Mouse (Mus musculus): ENCODE data around the gene Ppp6r1.

The Ppp6r1 gene

GRCm38 (mm10) chr7:4658128-4658907, 501 bp downstream of the Ppp6r1 start:
- no peak for DNase-seq (ENCODE audit: low read depth, low spot score)

- no peak for DNase-seq (ENCODE audit: low read depth, low spot score)
Observed at GRCm38 (mm10) chr7:4657521-4658127, 1.2 kb downstream of the Ppp6r1 start.

GRCm38 (mm10) chr7:4656818-4657217, 2.0 kb downstream of the Ppp6r1 start:
- no peak for DNase-seq (ENCODE audit: low read depth, low spot score)

- no peak for DNase-seq (ENCODE audit: low read depth, low spot score)
Observed at GRCm38 (mm10) chr7:4655916-4656315, 2.9 kb downstream of the Ppp6r1 start.

GRCm38 (mm10) chr7:4655393-4655792, 3.4 kb downstream of the Ppp6r1 start:
- no peak for DNase-seq (ENCODE audit: low read depth, low spot score)

DNA sequence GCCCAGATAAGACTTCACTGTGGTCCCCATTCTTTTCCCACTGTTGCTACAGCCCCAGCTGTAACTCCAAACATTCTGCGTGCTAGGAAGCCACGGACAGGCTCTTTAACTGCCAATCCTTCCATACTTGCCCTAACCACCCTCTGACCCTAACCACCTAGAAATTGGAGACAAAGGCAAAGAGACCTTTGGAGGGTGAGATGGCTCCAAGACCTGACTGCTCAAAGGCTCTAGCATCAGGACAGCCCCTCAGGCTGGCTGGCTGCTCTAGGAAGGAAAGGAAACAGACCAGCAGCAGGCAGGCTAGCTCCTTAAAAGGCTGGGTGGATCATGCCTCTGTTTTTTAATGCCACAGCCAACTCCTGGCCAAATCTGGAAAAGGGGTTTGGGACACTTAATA, 4.6 kb downstream of the Ppp6r1 start:
- no peak for DNase-seq (ENCODE audit: low read depth, low spot score)

DNA sequence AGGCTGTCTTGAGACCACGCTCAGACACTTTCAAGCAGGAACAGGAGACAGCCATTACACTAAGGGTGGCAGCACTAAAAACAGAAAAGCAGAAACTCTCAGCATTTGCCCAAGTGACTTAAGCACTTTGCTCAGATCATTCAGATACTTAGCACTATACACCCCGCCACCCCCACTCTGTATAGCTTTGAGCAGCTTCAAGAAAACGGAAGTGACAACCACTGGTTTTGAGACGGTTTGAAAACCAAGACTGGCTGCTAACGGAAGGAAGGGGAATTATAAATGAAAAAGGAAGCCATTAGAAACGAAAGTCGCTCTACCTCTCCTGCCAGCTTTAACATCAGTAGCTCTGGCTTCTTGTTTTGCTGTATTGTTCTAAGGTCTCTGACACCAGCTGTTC, 5.0 kb downstream of the Ppp6r1 start:
- no peak for DNase-seq (ENCODE audit: low read depth, low spot score)

DNA sequence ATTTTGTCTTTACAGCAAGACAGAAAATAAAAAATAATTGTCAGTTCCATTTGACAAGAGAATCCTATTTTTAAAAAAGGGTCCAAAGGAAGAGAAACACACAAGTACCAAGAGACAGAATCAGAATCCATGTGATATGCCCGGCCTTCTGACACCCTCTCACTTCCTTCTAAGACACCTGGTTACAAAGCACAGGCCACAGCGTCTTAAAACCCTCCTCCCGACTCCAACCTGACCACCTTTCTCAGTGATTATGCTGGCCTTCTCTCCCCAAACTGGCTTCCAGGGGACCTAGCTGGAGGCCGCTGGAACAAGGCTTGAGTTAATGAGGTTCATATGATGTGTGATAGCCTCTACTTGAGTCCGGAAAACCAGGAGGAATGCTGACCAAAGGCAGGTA, 5.5 kb downstream of the Ppp6r1 start:
- no peak for DNase-seq (ENCODE audit: low read depth, low spot score)

DNA sequence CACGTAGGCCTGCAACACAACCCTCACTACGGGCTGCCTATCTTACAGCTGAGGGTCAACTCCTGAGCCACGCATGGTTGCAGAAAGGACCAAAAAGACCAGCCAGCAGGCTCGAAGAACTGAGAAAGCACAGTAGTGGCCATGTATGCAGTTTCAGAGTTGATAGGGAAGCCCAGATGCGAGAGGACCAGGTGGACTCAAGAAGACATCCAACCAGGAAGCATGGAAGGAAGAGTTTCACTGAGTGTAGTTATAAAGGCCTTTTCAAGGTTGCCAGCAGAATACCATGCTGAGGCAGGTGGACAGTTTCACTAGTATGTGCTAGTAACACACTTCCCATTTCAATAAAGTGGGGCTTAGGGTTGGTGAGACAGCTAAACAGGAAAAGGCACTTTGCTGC, 6.1 kb downstream of the Ppp6r1 start:
- no peak for DNase-seq (ENCODE audit: low read depth, low spot score)

DNA sequence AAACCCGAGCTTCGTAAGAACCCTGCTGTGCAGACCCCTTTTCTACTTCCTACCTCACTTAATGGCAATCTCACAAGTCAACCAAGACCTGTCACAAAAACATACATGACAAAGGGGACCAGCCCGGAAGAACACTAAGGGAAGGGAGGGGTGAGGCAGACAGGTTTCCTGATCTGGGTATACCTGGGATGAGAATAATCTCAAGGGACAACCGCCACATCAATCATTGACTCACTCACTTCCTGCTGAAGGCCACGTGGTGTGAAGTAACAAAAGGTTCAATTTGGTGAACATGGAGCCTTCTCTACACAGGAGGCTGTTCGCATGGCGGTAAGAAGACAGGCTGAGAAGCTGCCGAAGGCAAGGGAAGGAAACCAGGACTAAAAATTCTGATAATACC, 7.2 kb downstream of the Ppp6r1 start:
- DNase-seq (ENCODE audit: low read depth, low spot score), result no peak

- no peak for DNase-seq (ENCODE audit: low read depth, low spot score)
Observed at GRCm38 (mm10) chr7:4647992-4648391, 10.8 kb downstream of the Ppp6r1 start.

DNA sequence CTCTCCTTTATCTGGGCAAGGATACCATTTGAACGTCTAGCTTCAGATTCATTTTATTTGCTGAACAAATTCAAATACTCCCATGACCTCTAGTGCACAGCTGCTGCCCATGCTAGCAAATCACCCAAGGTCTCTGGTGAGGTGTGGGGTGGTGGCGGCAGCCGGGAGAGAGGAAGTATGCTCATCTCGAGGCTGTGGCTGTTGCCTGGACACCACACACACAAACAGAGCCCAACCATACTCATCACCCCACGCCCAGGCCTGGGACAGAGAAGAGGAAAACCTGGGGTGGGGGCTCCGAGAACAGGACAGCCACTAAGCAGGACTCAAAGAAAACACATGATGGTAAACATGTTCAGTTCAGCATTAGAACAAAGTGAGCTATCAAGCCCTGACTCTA, 11.5 kb downstream of the Ppp6r1 start:
- DNase-seq (ENCODE audit: low read depth, low spot score), result no peak

DNA sequence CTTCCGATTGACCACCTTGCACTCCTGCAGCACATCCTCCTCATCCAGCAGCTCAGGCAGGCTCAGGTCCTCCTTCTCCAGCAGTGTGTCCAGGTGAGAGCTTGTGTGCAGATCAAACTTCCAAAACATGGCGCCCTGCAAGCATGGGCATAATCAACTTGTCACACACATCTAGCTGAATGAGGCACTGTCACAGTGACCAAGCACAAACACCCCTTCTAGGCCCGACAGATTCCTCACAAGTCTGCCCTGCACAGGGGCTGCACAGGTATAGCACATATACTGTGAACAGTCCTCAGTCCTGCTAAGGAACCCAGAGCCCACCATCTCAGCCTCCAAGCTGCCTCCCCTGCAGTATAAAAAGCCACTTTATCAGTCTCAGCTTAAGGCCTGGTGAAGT, 12.0 kb downstream of the Ppp6r1 start:
- DNase-seq (ENCODE audit: low read depth, low spot score), result no peak

GRCm38 (mm10) chr7:4643225-4643624, 15.6 kb downstream of the Ppp6r1 start:
- no peak for DNase-seq (ENCODE audit: low read depth, low spot score)

DNA sequence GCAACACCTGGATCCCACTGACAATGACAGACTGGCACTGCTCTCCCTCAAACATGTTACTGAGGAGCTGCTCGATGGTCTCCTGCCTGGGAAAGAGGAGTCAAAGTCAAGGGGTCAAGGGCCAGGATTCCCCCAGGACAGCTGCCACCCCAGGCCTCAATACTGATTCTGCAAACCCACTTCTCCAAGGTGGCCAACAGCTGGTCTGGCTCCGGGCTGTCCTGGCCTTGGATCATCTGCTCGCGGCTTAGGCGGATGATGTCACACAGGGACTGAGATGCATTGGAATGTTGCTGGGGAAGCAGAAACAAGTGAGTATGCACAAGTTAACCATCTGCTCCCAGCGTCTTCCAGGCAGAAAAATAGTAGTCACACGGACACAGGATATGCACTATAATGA, 16.9 kb downstream of the Ppp6r1 start:
- no peak for DNase-seq (ENCODE audit: low read depth, low spot score)

GRCm38 (mm10) chr7:4641155-4641554, 17.7 kb downstream of the Ppp6r1 start:
- DNase-seq (ENCODE audit: low read depth, low spot score), result no peak

- no peak for DNase-seq (ENCODE audit: low read depth, low spot score)
Observed at GRCm38 (mm10) chr7:4636179-4636578, 22.6 kb downstream of the Ppp6r1 start.

DNA sequence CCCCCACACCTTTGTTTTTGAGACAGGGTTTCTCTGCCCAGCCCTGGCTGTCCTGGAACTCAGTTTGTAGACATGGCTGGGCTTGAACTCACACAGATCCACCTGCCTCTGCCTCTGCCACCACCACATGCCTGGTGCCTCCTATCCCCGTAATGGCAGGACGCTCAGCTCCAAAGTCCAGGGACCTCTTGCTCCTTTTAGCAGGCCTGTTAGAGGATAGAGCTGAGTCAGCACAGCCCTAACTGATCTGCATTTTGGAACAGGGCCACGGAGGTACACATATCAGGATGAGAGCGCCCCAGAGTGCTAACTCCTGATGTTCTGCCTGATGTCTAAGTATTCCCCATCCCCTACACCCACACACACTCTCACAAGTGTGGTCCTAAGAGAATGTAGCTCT, 27.8 kb downstream of the Ppp6r1 start, which contains the start of gene Tmem86b:
Tmem86b (minus strand) TSS at position 392 of the 400 bp plus-strand sequence.
- no peak for DNase-seq (ENCODE audit: low read depth, low spot score)

GRCm38 (mm10) chr7:4630198-4630597, 28.6 kb downstream of the Ppp6r1 start:
- DNase-seq (ENCODE audit: low read depth, low spot score), result no peak

- no peak for DNase-seq (ENCODE audit: low read depth, low spot score)
Observed at GRCm38 (mm10) chr7:4629586-4629985, 29.2 kb downstream of the Ppp6r1 start.

DNA sequence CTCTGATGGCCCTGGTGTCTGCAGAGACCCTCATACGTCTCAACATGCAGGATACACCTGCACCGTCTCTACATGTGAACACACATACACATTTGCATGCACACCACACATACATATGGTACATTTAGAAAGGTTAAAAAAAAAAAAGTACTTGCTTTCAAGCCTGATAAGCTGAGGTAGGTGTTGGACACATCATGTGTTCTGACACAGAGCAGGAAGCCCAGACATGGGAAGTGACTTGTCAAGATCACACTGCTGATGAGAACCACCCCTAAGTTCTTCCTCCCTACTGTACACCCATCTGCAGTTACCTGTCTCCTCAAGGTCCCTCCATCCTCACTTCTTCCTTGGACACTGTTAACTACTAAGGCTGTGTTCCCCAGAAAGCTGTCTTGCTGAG, 32.9 kb downstream of the Ppp6r1 start:
- DNase-seq (ENCODE audit: low read depth, low spot score), result no peak

- no peak for DNase-seq (ENCODE audit: low read depth, low spot score)
Observed at GRCm38 (mm10) chr7:4624343-4624742, 34.5 kb downstream of the Ppp6r1 start.

DNA sequence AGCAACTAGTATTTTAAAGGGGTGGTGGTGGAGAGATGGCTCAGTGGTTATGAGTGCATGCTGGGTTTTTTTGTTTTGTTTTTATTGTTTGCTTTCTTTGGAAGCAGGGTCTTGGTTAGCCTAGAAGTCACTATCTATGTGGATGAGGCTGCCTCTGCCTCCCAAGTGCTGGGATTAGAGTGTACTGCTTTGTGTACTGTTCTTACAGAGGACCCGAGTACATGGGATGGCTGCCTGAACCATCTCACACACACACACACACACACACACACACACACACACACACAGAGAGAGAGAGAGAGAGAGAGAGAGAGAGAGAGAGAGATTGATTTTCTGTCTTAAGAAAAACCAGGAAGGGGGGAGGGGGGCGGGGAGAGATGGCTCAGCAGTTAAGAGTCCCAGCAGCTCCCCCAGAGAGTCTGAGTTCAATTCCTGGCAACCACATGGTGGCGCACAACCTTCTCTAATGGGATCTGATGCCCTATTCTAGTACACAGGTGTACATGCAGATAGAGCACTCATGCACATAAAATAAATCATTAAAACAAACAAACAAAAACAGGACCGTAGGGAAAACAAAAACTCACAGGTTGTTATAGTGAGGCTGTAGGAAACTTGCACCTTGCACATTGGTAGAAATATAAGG, 35.2 kb downstream of the Ppp6r1 start:
- DNase-seq (ENCODE audit: low read depth, low spot score), result peak; percentile 23
